Mouse (Mus musculus) spleen, adult 2 months (tissue): ENCODE results near the gene Txndc16.

Source experiments
- CTCF ChIP-seq: fragments of 200-500 bp; IDR thresholded peaks from 2 replicates; pipeline ENCODE4 v1.5.1; 2011; ENCODE audit warnings: mild to moderate bottlenecking, inconsistent platforms; ENCODE audit not compliant: insufficient read depth, insufficient read length, insufficient replicate concordance; ENCODE audit errors: extremely low read depth
- POLR2A ChIP-seq: fragments of 200-500 bp; IDR thresholded peaks from 2 replicates; pipeline ENCODE4 v1.6.1; 2011; ENCODE audit warnings: low read depth, low read length, inconsistent platforms

DNA sequence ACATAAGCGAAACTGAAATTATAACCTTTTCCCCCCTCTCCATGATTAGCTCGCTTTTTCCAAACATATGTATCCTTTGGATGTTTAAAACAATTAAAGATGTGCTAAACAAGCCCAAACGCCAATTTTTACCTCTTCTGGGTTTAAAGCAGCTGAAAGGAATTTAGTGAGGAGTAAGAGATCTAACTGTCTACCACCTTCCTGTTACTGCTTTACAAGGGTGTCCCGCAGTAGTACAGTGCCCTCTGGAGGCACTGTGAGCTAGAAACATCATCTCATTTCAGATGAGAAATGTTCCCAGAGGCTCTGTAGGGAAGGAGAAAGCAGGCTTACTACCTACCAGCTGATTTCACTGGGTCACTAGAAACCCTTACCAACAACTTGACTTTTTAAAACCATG lies 77.6 kb downstream of the Txndc16 start:
- TF ChIP-seq POLR2A, result no peak
- TF ChIP-seq CTCF, result peak; percentile 43; the same call in 1 of the 2 replicates
